Mouse (Mus musculus): ENCODE measurements around the gene Heatr5b. TPM values are rescaled to one million over a fixed set of nuclear protein-coding genes. Genes with fewer than 3 reads are reported as not detected.
A peak's percentile ranks its signal among the peaks of the same experiment; 100 is the strongest.

Gene Heatr5b
- polyA plus RNA-seq, 1 experiment: 22.6 TPM

DNA sequence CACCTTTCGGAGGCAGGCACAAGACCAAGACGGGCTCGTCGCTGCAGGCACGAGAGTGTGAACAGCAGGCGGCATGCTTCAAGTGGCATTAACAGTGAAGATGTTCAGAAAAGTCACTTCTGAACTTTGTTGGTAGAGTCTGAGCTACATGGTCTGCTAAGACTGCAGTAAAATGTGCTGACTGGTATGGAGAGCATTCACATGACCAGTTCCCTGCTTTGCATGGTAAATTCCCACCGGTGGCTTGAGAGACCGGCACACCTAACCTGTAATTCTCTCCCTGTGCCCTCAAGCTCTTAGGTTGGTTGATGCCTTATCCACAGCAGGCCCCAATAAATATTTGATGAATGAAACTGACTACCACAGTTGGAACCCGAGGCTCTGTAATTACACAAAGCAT, 86.7 kb downstream of the Heatr5b start:
- peak; percentile 28 for DNase-seq
- Histone ChIP-seq H3K27ac (ENCODE audit: insufficient read depth, low read depth, low read length) (no peak overlapping the region), H3K4me1 (ENCODE audit: control insufficient read depth, insufficient read depth, low read length) (no peaks in the 10 kb centered on the region; the same call in 1 of the 2 replicates), H3K27me3 (replicated peaks; ENCODE audit: control insufficient read depth, insufficient read depth, low read length) (no peaks in the 10 kb centered on the region), H3K36me3 (ENCODE audit: control insufficient read depth, insufficient read depth, low read length) (no peaks in the 10 kb centered on the region), H3K4me3 (ENCODE audit: insufficient read depth, low read depth, low read length) (0 out of 2 replicates have a peak overlapping the region, but pooled peaks have one; percentile 2)
- 71% methylated on average over 9 of the region's 9 CpGs for WGBS
- TF ChIP-seq CTCF (conservative IDR thresholded peaks at IDR 0.05; ENCODE audit: insufficient read depth, insufficient read length, low read depth, low read length) (no peak), POLR2A (IDR thresholded peaks at IDR 0.05; ENCODE audit: low read depth, low read length) (no peak)

DNA sequence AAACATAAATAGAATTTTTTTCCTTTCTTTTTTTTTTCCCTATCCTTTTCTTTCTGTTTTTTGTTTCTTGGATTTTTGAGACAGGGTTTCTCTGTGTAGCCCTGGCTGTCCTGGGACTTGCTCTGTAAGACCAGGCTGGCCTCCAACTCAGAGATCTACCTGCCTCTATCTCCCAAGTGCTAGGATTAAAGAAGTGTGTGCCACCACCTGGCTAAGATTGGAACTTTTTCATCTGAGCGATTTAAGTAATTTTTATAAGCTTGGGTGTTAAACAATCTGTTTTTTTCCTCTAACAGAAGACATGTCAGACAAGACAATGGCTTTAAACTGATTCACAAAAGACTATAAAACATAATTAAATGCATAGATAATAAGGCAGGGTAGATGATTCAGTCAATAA, 96.7 kb downstream of the Heatr5b start:
- peaks cover 5% of the 10 kb centered on the region; the same call in 1 of the 2 replicates for H3K4me1 ChIP-seq (ENCODE audit: control insufficient read depth, insufficient read depth, low read length)
- WGBS: 53% methylated on average over 1 of the region's 1 CpGs
- no peaks in the 10 kb centered on the region for H3K27me3 ChIP-seq (replicated peaks; ENCODE audit: control insufficient read depth, insufficient read depth, low read length)
- H3K27ac ChIP-seq (ENCODE audit: insufficient read depth, low read depth, low read length): no peak overlapping the region
- DNase-seq: peak; percentile 28
- H3K4me3 ChIP-seq (ENCODE audit: insufficient read depth, low read depth, low read length): no peak overlapping the region
- no peaks in the 10 kb centered on the region for H3K36me3 ChIP-seq (ENCODE audit: control insufficient read depth, insufficient read depth, low read length)
- 0 out of 2 replicates have a peak, but pooled peaks have one; percentile 13 for TF ChIP-seq CTCF (conservative IDR thresholded peaks at IDR 0.05; ENCODE audit: insufficient read depth, insufficient read length, low read depth, low read length)
- no peak for TF ChIP-seq POLR2A (IDR thresholded peaks at IDR 0.05; ENCODE audit: low read depth, low read length)

DNA sequence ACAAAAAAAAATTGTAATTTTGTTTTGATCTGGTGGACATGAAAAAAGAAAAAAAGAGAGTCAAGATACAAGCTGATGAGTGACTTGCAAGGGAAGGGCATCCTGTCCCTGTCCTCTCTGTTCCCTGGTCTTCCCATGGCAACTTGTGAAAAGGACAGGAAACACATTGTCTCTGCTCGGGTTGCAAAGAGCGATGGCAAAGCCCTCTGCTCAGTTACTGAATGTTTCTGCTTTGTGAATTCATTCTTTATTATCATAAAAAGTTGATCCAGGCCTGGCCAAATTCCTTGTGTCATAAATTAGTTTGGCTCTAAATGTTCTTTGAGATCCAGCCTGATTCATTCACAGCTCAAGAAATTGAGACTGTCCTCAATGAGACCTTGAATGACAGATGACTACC, 97.4 kb downstream of the Heatr5b start:
- H3K4me1 ChIP-seq (ENCODE audit: control insufficient read depth, insufficient read depth, low read length): peaks cover 5% of the 10 kb centered on the region; the same call in 1 of the 2 replicates
- H3K36me3 ChIP-seq (ENCODE audit: control insufficient read depth, insufficient read depth, low read length): no peaks in the 10 kb centered on the region
- WGBS: 58% methylated on average over 2 of the region's 2 CpGs
- no peak for TF ChIP-seq CTCF (conservative IDR thresholded peaks at IDR 0.05; ENCODE audit: insufficient read depth, insufficient read length, low read depth, low read length)
- TF ChIP-seq POLR2A (IDR thresholded peaks at IDR 0.05; ENCODE audit: low read depth, low read length): no peak
- no peak overlapping the region for H3K4me3 ChIP-seq (ENCODE audit: insufficient read depth, low read depth, low read length)
- H3K27ac ChIP-seq (ENCODE audit: insufficient read depth, low read depth, low read length): no peak overlapping the region; the same call in 1 of the 2 replicates
- peak; percentile 24 for DNase-seq
- no peaks in the 10 kb centered on the region for H3K27me3 ChIP-seq (replicated peaks; ENCODE audit: control insufficient read depth, insufficient read depth, low read length)

DNA sequence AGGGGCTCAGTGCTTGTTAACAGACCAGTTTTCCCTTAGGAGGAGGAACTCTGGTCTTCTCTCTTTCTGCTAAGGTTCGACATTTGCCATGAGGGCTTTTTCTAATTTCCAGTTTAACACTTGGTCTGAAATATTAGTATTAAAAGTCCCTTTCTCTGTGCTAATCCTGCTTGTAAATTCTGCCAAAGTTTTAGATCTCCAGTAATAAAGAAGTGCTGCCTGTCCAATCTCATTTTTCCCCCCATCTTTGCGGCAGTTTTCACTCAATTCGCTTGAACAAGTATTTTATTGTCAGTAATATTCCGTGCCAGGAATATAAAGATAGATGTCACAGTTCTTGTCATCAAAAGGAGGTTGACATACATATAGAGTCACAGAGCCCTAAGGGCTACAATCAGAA, 98.1 kb downstream of the Heatr5b start, which contains the start of gene Strn:
TSS of gene Strn (minus strand) at position 101 of the 400 bp plus-strand sequence.
- Histone ChIP-seq H3K27me3 (replicated peaks; ENCODE audit: control insufficient read depth, insufficient read depth, low read length) (no peaks in the 10 kb centered on the region), H3K36me3 (ENCODE audit: control insufficient read depth, insufficient read depth, low read length) (no peaks in the 10 kb centered on the region), H3K27ac (ENCODE audit: insufficient read depth, low read depth, low read length) (peak within 1 kb of the TSS; percentile 89), H3K4me3 (ENCODE audit: insufficient read depth, low read depth, low read length) (peak within 1 kb of the TSS; percentile 82), H3K4me1 (ENCODE audit: control insufficient read depth, insufficient read depth, low read length) (peaks cover 5% of the 10 kb centered on the region; the same call in 1 of the 2 replicates)
- WGBS: 33% methylated on average over 4 of the region's 4 CpGs
- TF ChIP-seq POLR2A (IDR thresholded peaks at IDR 0.05; ENCODE audit: low read depth, low read length) (no peak), CTCF (conservative IDR thresholded peaks at IDR 0.05; ENCODE audit: insufficient read depth, insufficient read length, low read depth, low read length) (no peak)
- no peak for DNase-seq

DNA sequence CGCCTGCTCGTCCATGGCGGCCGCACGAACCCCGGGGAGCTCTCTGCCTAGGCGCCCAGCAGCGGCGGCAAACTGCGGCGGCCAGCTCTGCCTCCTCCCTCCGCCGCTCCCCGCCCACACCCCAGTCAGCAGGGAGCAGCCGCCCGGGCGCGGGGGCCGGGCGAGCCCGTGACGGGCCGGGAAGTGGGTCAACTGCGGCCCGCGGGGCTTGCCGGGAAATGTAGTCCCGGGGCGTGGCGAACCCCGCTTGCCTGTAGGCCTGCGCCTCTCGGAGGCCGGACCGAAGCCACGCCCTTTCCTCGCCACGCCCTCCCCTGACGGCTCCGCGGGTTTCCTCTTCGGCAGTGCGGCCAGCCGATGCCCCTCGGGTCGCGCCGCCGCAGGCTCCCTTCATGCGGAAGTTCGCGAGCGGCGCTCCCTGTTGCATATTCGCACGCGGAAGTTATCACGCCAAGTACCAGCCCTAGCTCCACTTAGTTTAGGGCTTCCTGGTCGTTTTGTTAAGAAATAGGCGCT, 98.6 kb downstream of the Heatr5b start:
- TF ChIP-seq POLR2A (IDR thresholded peaks at IDR 0.05; ENCODE audit: low read depth, low read length): peak; percentile 65
- TF ChIP-seq CTCF (conservative IDR thresholded peaks at IDR 0.05; ENCODE audit: insufficient read depth, insufficient read length, low read depth, low read length): no peak
- Histone ChIP-seq H3K4me1 (ENCODE audit: control insufficient read depth, insufficient read depth, low read length) (peaks cover 9% of the 10 kb centered on the region; the same call in 1 of the 2 replicates), H3K27me3 (replicated peaks; ENCODE audit: control insufficient read depth, insufficient read depth, low read length) (no peaks in the 10 kb centered on the region), H3K4me3 (ENCODE audit: insufficient read depth, low read depth, low read length) (peak overlapping the region; percentile 82), H3K27ac (ENCODE audit: insufficient read depth, low read depth, low read length) (peak overlapping the region; percentile 89), H3K36me3 (ENCODE audit: control insufficient read depth, insufficient read depth, low read length) (no peaks in the 10 kb centered on the region)
- DNase-seq: peak; percentile 99
- under 1% methylated on average over 60 of the region's 60 CpGs for WGBS

DNA sequence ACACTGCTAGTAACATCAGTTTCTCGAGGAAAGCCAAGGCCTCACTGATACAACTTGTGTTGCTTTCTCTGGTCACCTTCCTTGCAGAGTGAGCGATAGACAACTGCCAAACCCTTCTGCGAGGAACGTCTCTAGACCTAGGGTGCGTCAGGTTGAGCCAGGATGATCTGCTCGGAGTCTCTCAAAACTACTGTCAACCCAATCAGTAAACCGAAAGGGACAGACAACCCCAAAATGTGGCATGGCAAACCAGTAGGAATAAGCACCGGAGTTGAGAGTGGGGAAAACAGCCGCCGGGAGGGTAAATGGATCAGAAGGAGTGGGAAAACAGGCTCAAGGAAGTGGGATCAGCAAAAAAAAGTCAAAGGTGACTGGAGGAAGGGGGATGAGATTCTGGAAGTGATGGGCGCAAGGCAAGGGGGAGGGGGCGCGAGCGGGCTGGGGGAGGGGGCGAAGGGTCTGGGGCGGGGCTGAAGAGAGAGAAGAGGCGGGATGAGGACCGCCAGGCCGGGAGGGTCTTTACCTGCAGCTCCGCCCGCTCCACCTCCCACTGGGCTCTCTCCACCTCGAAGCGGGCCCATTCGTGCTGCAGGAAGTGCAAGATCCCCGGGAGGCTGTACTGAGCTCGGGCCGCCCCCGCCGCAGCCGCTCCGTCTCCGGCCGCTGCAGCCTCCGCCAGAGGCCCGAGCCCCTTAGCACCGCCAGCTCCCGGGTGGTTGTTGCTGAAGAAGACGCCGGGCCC, 99.3 kb downstream of the Heatr5b start:
- no peaks in the 10 kb centered on the region for H3K36me3 ChIP-seq (ENCODE audit: control insufficient read depth, insufficient read depth, low read length)
- 1% methylated on average over 39 of the region's 39 CpGs for WGBS
- peak overlapping the region; percentile 69 for H3K27ac ChIP-seq (ENCODE audit: insufficient read depth, low read depth, low read length)
- peaks cover 9% of the 10 kb centered on the region; the same call in 1 of the 2 replicates for H3K4me1 ChIP-seq (ENCODE audit: control insufficient read depth, insufficient read depth, low read length)
- peak; percentile 27 for DNase-seq
- peak overlapping the region; percentile 82 for H3K4me3 ChIP-seq (ENCODE audit: insufficient read depth, low read depth, low read length)
- no peaks in the 10 kb centered on the region for H3K27me3 ChIP-seq (replicated peaks; ENCODE audit: control insufficient read depth, insufficient read depth, low read length)
- TF ChIP-seq CTCF (conservative IDR thresholded peaks at IDR 0.05; ENCODE audit: insufficient read depth, insufficient read length, low read depth, low read length) (no peak), POLR2A (IDR thresholded peaks at IDR 0.05; ENCODE audit: low read depth, low read length) (no peak)

DNA sequence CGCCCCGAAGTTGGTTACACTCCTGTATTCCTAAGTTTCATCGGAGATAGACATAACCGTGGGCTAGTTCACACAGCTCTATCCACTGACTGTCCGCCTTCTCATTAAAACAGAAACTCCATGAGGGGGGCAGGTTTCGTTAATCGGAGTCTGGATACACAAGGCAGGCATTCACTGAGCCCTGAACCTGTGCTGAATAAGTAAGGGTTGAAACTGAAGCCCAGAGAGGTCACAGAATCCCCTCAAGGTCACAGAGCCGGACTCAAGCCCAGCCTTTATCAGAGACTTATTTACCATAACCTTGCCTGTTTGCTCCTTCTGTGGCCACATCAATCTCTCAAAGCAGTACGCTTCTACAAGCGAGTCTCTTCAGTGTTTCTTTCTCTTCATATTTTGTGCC, 100.4 kb downstream of the Heatr5b start:
- DNase-seq: no peak
- H3K4me1 ChIP-seq (ENCODE audit: control insufficient read depth, insufficient read depth, low read length): peaks cover 9% of the 10 kb centered on the region; the same call in 1 of the 2 replicates
- H3K27me3 ChIP-seq (replicated peaks; ENCODE audit: control insufficient read depth, insufficient read depth, low read length): no peaks in the 10 kb centered on the region
- no peak overlapping the region for H3K4me3 ChIP-seq (ENCODE audit: insufficient read depth, low read depth, low read length)
- TF ChIP-seq POLR2A (IDR thresholded peaks at IDR 0.05; ENCODE audit: low read depth, low read length) (no peak), CTCF (conservative IDR thresholded peaks at IDR 0.05; ENCODE audit: insufficient read depth, insufficient read length, low read depth, low read length) (no peak)
- 73% methylated on average over 10 of the region's 10 CpGs for WGBS
- H3K36me3 ChIP-seq (ENCODE audit: control insufficient read depth, insufficient read depth, low read length): no peaks in the 10 kb centered on the region
- no peak overlapping the region for H3K27ac ChIP-seq (ENCODE audit: insufficient read depth, low read depth, low read length)

Measured in kidney, adult 2 months (tissue).